Mouse (Mus musculus): Measurements from ENCODE around the gene Angptl6.

Gene Angptl6

DNA sequence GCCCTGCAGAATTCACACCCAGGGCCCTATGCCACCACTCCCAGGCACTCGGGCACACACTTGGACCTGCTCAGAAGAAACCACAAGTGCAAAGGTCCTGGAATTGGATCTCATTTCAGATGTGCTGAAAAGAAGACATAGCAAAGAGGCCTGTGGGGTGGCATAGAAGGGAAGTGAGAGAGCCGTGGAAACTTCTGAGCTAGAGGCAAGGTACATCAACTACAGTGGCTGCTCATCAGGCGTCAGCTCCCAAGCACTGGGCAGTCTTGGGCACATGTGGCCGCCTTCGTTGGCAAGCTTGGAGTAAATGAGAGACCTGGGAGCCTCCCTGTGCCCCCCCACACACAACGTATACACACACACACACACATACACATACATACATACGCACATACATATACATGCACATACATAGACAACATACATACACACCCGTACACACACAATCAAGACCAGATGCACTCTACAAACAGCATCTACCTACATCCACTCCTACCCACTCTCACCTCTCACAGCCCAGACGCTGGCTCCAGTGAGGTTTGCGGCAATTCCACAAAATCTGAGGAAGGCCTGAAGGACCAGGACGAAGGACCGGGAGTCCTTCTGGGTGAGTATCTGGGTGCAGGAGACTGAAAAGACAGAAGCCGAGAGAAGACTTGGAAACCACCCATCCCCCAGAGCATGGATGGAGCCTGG lies at the start of gene Angptl6:
Gene Angptl6 (minus strand): TSS at position 631 of the 696 bp plus-strand sequence.
- DNase-seq = no peak

DNA sequence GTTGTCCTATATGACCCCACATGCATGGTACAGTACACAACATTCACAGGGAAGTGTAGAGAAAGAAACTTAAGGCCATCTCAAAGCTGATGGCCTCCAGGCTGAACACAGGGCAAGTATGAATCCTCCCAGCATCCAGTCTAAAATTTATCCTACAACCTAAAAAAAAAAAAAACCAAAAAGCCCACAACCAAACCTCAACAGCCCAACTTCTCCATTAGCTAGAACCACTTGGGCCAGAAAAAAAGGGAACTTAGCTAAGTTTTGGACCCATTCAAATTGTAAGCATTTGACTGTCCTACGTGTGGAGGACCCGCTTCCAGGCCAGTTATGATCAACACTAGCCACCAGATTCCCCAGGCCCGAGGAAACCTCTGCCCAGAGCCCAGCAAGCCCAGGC lies 43.7 kb upstream of the Angptl6 start:
- DNase-seq = no peak

DNA sequence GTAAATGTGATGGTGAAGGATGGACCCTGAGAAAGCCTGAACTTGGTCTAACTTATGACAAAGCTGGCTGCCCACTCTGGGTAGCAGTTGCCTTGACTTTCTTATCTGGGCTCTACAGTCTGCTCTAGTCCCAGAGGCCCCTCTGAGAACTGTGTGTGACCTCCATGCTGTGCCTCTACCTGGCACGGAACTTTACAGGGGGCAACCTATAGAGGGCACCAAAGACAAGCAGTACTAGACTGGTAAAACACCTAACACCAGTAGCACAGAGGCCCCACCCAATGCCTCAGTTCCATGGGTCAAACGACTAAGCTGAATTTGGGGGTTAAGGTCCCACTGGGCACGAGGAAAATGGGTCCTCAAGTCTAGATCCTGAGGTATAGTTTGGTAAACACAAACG lies 36.6 kb upstream of the Angptl6 start:
- peak in 1 of 2 experiments; percentile 55 for DNase-seq

DNA sequence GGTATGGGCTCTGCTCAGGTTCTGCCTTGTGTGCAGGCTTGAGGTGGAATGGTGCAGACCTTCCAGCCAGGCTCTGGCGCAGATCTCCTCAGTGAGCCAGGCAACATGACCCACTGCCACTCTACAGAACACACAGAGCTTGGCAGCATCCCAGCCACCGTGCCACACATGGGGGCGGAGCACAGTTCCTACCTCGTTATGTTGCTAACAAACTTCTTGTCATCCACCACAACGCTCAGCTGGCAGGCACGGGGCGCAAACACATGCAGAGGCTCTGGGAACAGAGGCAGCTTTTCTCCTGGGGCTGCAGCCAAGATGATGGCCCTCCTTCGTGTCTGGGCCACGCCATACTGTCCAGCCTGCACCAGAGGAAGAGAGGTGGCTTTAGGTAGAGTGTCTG lies 30.4 kb upstream of the Angptl6 start:
- DNase-seq = no peak

DNA sequence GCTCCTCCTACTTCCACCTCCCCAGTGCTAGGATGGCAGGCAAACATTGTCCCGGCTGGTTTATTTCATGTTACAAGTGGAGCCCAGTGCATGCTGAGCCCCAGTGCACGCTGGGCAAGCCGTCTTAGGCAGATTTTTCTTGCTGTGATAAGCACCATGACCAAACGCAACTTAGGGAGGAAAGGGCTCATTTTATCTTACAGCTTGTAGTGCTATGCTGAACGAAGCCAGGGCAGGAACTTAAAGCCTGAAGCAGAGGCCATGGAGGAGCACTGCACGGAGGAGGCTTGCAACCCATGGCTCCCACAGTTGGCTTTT lies 22.6 kb upstream of the Angptl6 start:
- no peak for DNase-seq

DNA sequence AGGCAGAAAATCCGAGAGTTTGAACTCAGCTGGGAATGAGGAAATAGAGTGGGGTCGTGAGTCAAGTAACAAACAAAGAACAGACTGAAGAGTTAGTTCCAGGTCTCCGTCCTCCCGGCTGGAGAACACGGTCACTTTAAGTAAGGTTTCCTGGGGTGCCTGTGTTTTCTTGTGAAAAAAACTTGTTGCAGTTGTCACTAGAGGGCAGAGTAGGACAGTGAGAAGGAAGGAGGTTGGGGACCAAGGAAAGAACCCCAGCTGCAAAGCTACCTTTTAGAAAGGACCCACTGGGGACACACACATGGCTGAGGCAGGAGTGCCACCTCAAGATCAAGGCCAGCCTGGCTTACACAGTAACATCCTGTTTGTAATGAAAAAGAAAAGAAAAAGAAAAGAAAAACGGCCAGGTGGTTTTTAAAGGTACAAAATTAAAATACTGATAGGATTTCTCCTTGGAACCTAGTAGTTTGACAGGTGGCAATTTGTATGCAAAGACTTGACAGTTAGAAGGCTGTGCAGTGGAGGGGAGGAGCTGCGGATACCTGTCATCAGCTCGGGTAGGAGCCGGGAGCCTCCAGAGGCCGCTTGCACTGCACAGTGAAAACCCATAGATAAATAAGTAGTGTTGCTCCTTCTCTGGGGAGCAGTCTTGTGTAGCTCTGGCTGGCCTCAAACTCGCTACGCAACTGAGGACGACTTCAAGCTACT lies 22.1 kb upstream of the Angptl6 start:
- peak in 1 of 2 experiments; percentile 58 for DNase-seq

DNA sequence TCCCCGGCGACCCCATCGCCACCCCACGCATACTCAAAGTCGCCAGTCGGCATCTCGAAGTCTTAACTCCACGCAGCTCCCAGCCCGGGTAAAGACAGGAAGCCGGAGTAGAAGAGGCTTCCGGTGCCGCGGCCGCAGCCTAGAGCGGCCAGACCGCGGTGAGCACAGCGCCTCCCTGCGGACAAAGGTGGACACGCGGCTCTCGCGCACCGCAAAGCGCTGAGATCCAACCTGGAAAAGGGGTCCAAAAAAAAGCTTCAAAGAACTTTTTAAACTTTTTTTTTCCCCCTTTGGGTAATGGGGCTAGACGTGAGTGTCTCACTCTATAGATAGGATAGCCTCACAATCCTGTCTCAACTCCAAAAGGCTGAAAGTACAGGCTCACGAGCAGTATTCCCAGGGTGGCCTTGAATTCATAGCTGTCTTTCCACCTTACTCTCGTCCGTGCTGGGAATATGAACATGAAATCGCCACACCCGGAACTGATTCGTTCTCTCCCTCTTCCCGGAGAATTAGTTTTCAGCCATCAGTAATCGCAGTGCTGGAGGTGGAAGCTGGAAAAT lies 19.1 kb upstream of the Angptl6 start, which contains the start of gene Eif3g:
Gene Eif3g (minus strand): TSS at position 113 of the 563 bp plus-strand sequence.
- DNase-seq = peak; percentile 90

DNA sequence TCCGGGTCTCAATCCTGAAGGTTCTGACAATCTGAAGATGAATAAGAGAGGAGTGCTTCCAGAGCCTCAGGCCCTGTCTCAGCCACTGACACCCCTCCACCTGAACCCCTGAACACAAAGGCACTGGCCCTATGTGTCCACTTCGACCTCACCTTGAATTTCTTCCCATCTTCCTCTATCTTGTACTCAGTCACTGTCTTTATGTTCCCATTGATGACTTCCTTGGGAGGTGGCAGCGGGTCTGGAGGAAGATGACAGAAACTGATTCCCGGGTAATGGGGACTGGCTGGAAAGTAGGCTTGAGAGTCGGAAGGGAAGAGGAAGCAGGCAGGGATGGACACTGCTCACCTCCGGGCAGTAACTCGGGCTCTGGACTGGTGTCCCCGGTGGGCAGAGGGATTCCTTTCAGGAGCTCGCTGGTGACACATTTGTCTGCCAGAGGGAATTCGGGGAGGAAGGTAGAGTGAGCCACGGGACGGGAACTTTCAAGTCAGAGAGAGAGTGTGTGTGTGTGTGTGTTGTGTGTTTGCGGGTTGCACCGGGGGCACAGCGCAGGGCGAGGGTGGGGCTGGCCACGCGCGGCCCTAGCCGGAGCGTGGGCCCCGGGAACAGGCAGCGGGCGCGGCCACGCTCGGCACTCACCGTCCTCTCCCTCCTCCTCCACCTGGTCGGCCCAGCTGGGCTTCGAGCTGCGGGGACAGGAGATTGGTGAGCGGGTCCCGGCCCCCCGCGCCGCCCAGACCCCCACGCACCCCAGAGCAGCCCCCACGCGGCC lies 18.4 kb upstream of the Angptl6 start:
- no peak for DNase-seq

DNA sequence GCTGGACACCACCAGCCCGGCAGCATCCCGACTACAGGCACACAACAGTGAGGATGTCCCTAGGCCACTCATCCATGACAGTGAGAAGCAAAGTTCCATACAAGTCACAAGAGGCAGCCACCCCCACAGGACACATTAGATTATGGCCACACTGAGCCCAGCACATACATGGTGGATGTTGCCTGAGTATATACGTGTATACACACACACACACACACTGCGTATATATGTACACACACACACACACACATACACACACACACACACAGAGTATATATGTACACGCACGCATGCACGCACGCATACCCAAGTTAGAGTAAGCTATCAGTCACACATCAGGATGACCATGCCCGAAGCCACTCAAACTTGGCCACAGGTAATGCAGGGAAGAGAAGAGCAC lies 15.9 kb upstream of the Angptl6 start:
- no peak for DNase-seq

DNA sequence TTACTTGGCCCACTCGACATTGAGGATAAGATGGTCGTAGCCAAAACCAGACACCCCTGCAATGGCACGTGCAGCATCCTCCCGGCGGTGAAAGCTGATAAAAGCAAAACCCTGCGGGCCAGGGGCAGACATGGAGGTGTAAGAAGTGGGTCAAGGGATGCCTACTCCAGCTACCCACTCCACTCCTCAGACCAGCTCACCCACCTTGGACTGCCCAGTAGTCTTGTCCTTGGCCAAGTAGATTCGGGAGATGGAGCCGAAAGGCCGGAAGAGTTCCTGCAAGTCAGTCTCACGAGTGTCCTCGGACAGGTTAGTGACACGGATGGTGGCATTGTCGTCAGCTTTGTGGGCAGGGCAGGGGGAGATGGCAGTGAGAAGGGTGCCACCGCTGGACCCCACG lies 15.1 kb upstream of the Angptl6 start:
- DNase-seq = no peak

DNA sequence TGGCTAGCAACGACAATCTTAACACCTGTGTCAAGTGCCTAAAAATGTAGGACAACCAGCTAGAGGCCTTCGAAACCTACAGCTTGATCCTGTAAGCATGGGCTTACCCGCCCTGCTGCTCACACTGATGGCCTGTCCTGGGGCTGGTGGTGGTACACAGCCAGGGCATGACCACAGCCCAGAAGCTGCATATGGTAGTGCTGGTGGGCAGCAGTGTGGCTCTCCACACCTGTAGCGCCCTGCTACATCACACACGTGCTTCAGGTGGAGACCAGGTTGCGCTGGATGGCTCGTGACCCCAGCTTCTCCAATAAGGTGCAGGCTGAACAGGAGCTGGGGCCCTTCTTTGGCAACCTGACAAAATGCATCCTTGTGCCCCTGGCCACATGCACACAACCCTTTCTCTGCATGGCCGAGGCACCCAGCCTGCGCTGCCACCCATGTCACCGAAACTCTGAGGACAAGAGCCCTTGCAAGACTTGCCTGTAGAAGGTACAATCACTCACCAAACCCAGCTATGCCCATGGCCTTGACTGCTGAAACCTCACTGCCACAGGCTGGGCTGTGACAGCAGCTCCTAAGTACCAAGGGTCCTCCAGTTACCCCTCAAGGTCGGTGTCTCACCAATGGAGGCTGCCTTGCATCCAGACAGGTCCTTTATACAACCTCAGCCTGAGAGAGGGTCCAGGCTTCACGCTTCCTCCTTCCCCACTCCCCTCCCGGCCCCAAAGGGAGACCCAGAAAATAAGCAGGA lies 14.2 kb upstream of the Angptl6 start:
- no peak for DNase-seq

DNA sequence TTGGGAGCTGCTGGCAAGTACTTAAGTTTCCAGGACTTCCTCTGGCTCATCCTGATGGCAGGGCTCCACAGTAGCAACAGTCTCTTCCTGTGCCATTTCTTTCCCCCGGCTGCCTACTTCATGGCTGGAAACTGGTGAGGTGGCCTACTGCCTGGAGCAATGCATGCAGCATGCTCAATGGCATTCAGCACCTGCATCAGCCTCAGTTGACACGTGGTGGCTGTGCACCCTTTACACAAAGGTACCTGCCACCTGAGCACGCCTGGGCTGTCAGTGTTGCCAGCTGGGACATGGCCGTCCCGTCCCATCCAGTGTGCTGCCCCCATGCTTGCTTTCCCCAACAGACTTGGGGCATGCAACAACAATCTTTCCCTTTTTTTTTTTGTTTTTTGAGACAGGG lies 13.5 kb upstream of the Angptl6 start:
- no peak for DNase-seq

DNA sequence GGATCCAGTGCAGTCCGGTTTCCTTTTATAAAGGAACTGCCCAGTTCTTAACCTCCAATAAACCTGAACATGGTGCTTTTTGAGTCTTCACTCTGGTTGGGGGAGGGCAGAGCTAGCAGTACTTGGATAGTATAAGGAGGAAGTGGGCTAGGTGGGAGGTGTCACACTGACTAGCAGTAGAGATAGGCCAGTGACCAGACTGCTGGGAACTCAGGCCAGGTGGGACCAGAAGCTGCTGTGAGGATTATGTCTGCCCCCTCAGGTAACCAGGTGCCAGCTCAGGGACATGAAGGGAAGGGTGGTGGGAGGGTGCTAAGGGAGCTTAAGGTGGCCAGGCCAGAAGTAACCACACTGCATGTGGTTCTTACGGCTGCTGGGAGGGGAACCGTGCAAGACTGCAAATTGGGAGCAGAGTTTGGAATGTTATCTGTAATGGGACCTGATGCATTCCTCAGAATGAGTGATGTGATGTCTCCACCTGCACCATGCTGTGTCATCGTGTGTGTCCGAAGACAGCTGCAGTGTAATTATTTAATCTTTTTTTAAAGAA lies 12.7 kb upstream of the Angptl6 start:
- DNase-seq = no peak

DNA sequence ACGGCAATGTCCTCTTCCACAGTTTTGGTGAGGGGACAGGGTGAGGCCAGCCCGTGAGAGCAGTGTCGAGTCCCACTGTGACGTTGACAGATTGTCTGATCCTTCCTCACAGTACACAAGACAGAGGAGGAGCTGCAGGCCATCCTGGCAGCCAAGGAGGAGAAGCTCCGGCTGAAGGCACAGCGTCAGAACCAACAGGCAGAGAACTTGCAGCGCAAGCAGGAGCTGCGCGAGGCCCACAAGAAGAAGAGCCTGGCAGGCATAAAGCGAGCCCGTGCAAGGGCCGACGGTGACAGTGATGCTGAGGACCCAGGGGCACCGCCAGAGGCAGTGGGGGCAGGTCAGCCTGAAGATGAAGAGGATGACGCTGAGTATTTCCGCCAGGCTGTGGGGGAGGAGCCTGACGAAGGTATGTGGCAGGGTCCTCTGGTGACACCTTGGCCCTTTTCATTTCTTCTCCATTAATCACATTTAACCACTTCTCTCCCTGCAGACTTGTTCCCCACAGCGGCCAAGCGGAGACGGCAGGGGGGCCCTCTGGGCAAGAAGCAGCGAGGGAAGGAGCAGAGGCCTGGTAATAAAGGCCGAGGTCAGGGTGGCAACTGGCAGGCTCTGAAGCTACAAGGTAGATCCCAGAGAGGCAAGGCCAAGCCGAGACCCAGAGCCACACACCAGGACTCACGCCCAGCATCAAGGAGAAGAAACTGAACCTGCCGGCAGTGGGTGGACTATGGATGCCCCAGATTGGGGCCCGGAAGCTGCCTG lies 12.0 kb upstream of the Angptl6 start:
- DNase-seq = no peak

DNA sequence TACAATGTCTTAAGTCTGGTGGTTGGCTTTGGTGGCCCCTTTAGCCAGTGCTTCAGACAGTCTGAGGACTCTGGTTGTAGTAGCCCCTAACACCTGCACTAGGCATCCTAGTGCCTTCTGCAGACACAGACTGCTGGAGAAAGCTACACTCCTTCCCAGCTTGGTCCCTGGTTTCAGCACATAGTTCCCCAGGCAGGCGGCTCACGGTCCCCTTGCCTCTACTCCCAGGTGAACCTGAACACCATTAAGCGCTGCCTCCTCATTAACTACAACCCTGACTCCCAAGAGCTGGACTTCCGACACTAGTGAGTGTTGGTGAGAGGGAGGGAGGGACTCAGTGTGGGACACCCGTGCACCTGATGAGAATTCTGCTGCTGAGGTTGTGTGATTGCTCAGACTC lies 10.9 kb upstream of the Angptl6 start:
- DNase-seq = no peak

DNA sequence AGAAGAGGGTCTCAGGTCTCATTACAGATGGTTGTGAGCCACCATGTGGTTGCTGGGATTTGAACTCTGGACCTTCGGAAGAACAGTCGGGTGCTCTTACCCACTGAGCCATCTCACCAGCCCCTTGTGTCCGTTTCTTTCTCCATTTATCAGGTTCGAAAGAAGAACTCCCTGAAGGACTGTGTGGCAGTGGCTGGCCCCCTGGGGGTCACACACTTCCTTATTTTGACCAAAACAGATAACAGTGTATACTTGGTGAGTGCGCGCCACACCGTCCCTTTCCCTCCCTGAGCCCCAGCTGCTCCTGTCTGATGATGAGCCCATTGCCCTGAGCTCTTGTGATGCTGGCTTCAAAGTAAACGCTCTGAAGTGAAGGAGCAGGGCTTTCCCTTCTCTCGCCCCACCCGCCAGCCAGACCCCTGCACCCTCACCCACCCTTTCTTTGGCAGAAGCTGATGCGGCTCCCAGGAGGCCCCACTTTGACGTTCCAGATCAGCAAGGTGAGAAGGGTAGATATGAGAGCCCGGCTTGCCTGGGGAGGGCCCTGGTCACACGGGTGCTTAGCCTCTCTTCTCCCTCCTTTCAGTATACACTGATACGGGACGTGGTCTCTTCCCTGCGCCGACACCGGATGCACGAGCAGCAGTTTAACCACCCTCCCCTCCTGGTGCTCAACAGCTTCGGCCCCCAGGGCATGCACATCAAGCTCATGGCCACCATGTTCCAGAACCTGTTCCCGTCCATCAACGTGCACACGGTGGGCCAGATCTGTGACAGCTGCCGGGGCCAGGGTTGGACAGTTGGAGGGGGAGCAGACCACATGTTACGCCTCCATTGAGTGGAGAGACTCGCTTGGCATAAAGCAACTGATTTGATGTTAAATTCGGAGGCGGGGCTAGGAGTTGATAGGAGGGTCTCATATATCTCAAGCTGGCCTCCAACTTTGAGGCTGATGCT lies 9.9 kb upstream of the Angptl6 start:
- DNase-seq = no peak

DNA sequence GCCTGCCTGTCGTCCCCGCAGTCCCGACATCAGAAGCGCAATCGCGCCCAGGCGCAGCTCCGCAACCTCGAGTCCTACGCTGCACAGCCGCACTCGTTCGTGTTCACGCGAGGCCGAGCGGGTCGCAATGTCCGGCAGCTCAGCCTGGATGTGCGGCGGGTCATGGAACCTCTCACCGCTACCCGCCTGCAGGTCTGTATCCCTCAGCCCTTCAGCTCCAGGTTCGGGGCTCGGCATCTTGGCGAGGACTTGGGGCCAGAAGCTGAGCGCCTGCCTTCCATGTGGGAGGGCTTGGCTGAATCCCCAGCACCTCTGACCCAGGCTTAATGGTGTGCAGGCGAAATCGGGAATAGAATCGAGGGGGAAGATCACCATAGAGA lies 8.8 kb upstream of the Angptl6 start:
- no peak for DNase-seq

DNA sequence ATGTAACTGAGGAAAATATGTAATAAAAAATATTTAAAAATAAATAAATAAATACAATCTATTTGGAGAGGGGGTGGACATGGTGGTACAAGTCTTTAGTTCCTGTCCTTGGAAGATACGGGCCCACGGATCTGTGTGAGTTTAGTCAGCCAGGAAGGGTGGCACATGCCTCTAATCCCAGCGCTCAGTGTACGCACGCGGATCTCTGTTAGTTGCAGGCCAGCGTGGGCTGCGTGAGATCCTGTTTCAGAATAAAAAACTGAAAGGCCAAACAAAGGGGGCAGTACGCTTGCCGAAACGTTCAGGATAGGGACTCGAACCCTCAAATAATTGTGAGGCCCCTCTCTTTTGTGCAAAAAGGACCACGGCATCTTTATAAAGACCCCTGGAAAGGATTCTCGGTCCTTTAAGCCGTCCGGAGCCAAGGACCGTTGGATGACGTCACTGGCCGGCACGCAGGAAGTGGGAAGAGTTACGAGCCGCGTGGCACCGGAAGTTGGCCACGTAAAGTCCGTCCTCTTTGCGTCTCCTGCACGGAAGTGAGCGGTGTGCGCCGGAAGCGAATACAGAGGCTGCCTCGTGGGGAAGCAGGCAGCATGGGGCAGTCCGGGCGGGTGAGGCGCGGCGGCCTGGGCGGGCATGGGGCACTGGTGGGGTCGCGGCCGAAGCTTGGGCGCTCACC lies 8.3 kb upstream of the Angptl6 start, which contains the start of gene Ppan:
Gene Ppan (plus strand): TSS at position 472 of the 682 bp plus-strand sequence.
- peak; percentile 95 to 97 for DNase-seq

DNA sequence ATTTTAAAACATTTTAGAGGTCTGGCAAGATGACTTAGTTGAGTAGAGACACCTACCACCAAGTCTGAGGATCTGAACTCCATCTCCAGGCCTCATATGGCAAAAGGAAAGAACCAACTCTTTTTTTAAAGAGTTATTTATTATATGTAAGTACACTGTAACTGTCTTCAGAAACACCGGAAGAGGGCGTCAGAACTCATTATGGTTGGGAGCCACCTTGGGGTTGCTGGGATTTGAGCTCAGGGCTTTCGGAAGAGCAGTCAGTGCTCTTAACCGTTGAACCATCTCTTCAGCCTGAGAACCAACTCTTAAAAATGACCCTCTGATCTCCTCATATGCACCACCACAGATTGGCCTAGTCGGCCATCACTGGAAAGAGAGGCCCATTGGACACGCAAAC lies 7.7 kb upstream of the Angptl6 start:
- DNase-seq = no peak

DNA sequence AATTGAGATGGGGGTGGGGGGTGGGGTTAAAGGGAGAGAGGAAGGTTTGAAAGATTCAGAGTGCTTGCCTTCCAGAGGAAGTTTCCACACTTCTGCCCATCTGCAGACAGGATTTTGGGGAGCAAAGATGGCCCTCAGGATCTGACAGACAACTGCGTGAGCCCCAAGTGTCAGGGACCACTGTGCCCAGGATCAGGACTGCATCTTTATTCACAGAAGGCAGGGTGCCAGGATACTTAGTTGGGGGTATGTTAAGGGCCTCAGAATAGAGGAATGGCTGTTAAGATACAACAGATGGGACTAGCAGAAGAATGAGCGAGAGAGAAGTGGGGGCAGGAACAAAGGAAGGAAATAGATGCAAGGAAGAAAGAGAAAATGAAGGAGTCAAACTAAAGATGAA lies 7.0 kb upstream of the Angptl6 start:
- no peak for DNase-seq
